Mouse (Mus musculus) bone marrow macrophage, adult 2 months (primary cell): Measurements from ENCODE around the gene Rabepk.

Experiments
- CTCF ChIP-seq: IDR thresholded peaks from 2 replicates; pipeline ENCODE4 v1.5.1; 2012; ENCODE audit warnings: low read depth, mild to moderate bottlenecking, low read length, moderate library complexity
- POLR2A ChIP-seq: IDR thresholded peaks from 2 replicates; pipeline ENCODE4 v1.6.1; 2012; ENCODE audit warnings: mild to moderate bottlenecking, low read depth, low read length, borderline replicate concordance

DNA sequence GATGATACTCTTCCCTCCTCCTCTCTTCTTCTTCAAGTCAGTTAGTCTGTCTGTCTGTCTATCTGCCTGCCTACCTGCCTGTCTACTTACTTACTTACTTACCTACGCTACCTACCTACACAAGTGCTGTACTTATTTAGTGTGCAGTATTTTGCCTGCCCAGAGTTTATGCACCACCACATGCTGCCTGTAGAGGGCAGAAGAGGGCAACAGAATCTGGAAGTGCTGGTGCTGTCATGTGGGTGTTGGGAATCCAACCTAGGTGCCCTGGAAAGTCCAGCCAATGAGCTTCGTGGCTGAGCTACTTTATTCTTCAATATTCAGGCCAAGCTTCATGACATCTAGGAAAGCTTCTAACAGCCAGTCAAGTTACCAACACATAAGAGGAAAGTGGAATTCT, 15.6 kb downstream of the Rabepk start:
- TF ChIP-seq CTCF = peak; percentile 62
- no peak for TF ChIP-seq POLR2A
